Mouse (Mus musculus) megakaryocyte-erythroid progenitor cell, adult 5-6 weeks (primary cell): ENCODE results near the gene Slc25a11. TPM values are rescaled to one million over a fixed set of nuclear protein-coding genes. Genes with fewer than 3 reads are reported as not detected.

Experiments used
- ATAC-seq: replicated peaks from 2 replicates; pipeline ENCODE4 v1.8.0; 2016; ENCODE audit warnings: mild to moderate bottlenecking, inconsistent platforms; ENCODE audit not compliant: severe bottlenecking, poor library complexity, low FRiP score, low TSS enrichment
- total RNA-seq, 2 experiments: library from RNA; stranded (forward) in 1 of 2; stranded (reverse) in 1 of 2; fragments of 200-1000, 215-1000 nt in 1 of 2; fragments of >200 nt in 1 of 2; fragmentation: Nextera tagmentation in 1 of 2; gene quantifications; 2 replicates each; pipeline ENCODE4 v1.2.3; 2014 to 2017

Slc25a11 gene
- total RNA-seq (2014; fragmentation: Nextera tagmentation): 62.3 and 63.1 TPM in 2 replicates
- total RNA-seq (2017): 33.1 and 36.2 TPM in 2 replicates

- ATAC-seq: peak; percentile 72
Observed at GRCm38 (mm10) chr11:70646691-70647650, at the start of gene Slc25a11, which contains the start of gene Rnf167. Gene Slc25a11, minus strand, starts transcription at chr11:70647479. Gene Rnf167, plus strand, starts transcription at chr11:70647235.

- no peak for ATAC-seq
Observed at GRCm38 (mm10) chr11:70693504-70693903, 46.2 kb upstream of the Slc25a11 start.

DNA sequence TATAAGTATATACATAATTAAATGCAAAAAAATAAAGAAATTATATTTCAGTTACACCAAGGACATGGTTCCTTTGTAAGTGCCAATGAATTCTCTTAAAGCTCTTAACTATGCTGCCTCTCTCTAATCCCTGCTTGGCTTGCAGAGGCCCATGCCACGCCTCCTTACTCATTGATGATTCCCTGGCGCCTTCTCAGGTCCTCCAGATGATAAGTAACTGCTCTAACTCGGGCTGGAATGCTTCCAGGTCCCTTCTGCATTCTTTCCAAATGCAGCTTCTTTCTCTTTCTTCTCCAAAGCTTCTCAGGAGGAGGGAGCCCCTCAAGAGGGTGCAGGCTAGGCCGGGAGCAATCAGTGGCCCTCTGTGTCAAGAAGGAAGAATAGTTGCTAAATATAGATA is 42.3 kb upstream of the Slc25a11 start:
- no peak for ATAC-seq

DNA sequence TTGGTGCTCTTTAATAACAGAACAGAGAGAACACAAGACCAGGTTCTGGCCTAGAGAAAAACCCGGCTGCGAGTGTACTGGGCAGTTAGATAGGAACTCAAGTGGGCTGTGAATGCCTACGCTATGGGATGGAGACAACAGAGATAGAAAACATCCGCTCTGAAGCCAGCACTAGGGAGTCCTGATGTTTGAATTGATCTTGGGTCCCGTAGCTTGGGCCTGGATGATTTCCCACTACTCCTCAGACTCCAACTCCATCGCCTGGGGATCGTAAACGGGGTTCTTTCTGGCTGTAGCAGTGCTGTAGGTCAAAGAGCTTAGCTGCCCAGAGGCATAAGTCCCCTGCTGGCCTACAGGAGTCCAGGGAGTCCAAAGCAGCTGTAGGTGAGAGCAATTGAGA is 41.1 kb upstream of the Slc25a11 start:
- ATAC-seq: no peak

DNA sequence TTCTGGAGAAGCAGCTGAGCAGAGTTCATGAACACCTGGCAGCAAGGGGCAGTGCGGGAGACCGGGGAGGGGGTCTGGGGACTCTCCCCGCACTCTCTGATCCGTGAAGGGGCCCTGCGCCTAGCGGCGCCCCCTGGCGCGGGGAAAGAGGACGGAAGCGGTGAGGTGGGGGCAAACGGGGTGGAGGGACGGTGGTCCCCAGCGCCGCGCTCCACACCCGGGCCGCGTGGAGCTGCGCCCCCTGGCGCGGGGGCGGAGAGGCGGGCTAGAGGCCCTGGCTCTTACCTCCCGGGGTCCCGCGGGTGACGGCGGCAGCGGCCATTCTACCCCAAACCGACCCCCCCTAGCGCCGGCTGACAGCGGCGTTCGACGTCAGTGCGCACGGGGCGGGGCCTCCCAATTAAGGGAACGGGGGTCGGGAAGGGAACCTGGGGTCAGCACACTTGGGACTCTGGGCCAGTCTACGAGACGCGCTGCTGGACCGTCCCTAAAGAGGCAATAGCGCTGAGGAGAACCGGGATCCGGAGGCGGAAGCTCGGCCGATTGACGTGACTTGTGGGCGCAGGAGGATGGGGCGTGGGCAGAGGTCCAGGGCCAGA is 40.4 kb upstream of the Slc25a11 start, which contains the start of gene Camta2:
Gene Camta2, minus strand, starts transcription at position 505 of the 599 bp plus-strand sequence.
- peak; percentile 82 for ATAC-seq

DNA sequence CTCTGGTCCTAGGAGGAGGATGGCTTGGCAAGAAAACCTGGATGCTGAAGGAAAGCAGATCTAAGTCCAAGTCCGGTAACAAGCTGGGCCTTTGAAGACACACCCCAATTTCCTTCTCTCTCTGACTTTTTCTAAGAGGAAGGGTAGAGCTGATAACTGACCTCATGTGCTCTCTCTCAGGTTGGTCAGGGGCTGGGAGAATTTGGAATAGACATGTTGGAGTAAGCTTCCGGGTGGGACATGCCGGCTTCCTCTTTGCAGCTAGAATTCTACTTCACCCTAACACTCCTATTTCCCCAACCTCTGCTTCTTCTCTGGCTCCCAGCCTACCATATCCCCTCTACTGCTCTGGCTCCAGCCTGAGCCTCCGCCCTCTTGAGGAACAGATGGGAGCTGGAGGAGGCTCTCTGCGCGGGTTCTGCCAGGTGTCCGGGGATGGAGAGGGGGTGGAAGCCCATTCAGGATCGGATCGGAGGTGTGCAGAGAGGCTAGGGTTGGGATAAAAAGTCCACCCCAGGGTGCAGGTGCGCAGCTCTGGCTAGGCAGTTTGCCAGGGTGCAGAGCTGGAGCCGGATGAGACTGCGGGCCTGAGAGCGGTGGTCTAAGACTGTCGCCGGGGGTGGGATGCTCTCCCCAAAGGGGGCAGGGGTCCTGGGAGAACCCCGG is 39.8 kb upstream of the Slc25a11 start:
- peak; percentile 28; the same call in 1 of the 2 replicates for ATAC-seq

GRCm38 (mm10) chr11:70683640-70684039 is 36.4 kb upstream of the Slc25a11 start:
- ATAC-seq: no peak

GRCm38 (mm10) chr11:70681897-70682581 is 34.8 kb upstream of the Slc25a11 start:
- ATAC-seq: 0 out of 2 replicates have a peak, but pooled peaks have one; percentile 24

DNA sequence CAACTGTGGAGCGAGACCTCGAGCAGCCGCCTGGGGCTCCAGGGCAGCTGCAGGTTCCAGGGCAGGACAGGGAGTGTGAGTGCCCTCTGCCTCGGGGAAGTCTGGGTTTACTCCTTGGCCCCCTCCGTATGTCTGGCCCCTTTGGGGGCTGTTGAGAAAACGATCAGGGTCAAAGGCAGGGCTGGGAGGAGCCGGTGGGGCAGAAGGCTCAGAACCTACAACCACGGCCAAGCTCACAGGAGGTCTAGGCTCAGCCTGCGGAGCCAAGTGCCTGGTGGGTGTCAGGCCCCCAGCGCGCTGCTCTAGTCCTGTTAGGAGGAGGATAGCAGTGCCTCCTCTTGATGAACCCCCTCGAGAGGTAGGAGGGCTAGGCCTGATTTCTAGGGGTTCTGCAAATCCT is 33.9 kb upstream of the Slc25a11 start:
- ATAC-seq: no peak

- no peak for ATAC-seq
Observed at GRCm38 (mm10) chr11:70679894-70680293, 32.6 kb upstream of the Slc25a11 start.

DNA sequence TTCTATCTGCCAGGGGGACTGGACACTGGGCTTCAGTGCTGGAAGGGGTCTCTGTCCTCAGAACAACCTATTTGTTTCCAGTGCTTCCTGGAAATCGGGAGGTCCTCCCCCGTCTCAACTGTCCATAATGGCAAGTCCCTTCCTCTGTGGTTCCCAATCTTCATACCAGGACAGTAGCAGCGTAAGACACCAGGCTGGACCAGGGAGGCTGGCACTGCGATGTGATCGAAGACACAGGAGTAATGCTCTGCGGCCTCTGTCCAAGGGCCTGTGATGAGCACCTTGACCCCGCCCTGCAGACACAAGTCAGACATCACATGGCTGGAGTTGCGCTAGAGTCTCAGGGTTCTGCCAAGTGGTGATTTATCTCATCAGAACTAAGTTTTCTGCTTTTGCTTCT is 32.1 kb upstream of the Slc25a11 start:
- no peak for ATAC-seq

- ATAC-seq: no peak
Observed at GRCm38 (mm10) chr11:70678576-70678975, 31.3 kb upstream of the Slc25a11 start.

GRCm38 (mm10) chr11:70678092-70678491 is 30.8 kb upstream of the Slc25a11 start:
- no peak for ATAC-seq

- ATAC-seq: no peak
Observed at GRCm38 (mm10) chr11:70674501-70674900, 27.2 kb upstream of the Slc25a11 start.

DNA sequence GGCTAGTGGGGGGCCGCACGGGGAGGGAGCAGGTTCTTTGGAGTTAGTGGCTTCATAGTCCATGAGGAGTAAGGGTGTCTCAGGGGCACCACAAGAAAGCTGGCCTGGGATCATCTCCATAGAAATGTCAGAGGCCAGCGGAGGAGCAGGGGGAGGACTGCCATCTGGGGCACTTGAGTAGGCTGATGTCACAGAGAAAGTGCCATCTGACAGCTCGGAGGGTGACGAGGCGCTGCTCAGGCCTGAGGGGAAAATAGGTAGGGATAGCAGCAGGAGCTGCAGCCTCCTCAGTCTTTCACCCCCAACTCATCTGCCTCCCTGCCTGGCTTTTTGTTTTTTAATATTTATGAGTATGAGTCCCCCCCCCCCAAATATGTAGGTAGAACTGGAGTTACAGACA is 26.7 kb upstream of the Slc25a11 start:
- no peak for ATAC-seq

GRCm38 (mm10) chr11:70671333-70672047 is 24.2 kb upstream of the Slc25a11 start:
- ATAC-seq: no peak

GRCm38 (mm10) chr11:70670483-70670882 is 23.2 kb upstream of the Slc25a11 start:
- no peak for ATAC-seq

DNA sequence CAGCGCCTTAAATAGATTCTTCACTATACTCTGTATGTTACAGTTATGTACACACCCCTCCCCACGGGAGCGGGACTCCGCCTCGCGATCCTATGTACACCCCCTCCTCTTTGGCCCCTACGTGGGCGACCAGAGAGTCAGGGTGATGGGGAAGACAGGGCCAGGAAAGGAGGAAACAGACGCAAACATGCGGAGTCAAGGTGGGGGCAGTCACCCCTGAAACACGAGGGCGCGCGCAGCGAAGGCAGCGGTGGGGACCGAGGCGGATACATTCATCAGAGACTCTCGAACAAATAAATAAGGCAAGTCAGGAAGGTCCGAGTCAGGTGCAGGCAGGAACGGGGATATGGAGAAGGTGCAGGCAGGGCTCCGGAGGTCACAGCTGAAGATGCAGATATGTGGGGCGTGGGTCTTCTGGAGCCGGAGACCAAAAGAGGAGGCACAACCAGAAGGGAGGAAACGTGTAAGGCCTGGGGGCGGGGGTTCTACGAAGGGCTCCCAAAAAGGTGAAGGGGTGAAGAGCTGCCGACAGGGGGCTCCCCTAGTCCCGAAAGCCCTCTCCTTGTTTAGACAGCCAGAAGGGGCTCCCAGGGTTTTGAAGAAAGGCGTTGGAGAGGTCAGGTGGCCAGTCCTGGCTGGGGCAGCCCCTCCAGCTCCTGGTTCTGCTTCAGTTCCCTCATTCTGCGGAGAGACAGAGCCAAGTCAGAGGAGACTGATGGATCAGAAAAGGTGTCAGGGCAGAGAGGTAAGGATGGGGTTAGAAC is 22.5 kb upstream of the Slc25a11 start:
- ATAC-seq: peak; percentile 48
